Mouse (Mus musculus): ENCODE data around the gene Mast4.

The Mast4 gene

GRCm38 (mm10) chr13:103239654-103240053, 94.6 kb downstream of the Mast4 start:
- peak; percentile 64 for DNase-seq (ENCODE audit: low read depth)

GRCm38 (mm10) chr13:103238034-103238705, 96.1 kb downstream of the Mast4 start:
- DNase-seq (ENCODE audit: low read depth): no peak

GRCm38 (mm10) chr13:103232171-103232570, 102.1 kb downstream of the Mast4 start:
- DNase-seq (ENCODE audit: low read depth): no peak

- DNase-seq (ENCODE audit: low read depth): no peak
These were observed 105.2 kb downstream of the Mast4 start for GRCm38 (mm10) chr13:103229069-103229468.

GRCm38 (mm10) chr13:103225895-103226815, 108.1 kb downstream of the Mast4 start:
- DNase-seq (ENCODE audit: low read depth): peak; percentile 29

- no peak for DNase-seq (ENCODE audit: low read depth)
These were observed 108.9 kb downstream of the Mast4 start for GRCm38 (mm10) chr13:103225217-103225894.

GRCm38 (mm10) chr13:103220479-103221064, 113.7 kb downstream of the Mast4 start:
- DNase-seq (ENCODE audit: low read depth): no peak

GRCm38 (mm10) chr13:103219999-103220398, 114.3 kb downstream of the Mast4 start:
- peak; percentile 67 for DNase-seq (ENCODE audit: low read depth)

GRCm38 (mm10) chr13:103217486-103217885, 116.8 kb downstream of the Mast4 start:
- DNase-seq (ENCODE audit: low read depth): no peak

- no peak for DNase-seq (ENCODE audit: low read depth)
These were observed 119.8 kb downstream of the Mast4 start for GRCm38 (mm10) chr13:103214506-103214905.

GRCm38 (mm10) chr13:103211953-103212352, 122.3 kb downstream of the Mast4 start:
- DNase-seq (ENCODE audit: low read depth): peak; percentile 58

GRCm38 (mm10) chr13:103211501-103211941, 122.8 kb downstream of the Mast4 start:
- DNase-seq (ENCODE audit: low read depth): peak; percentile 75

- DNase-seq (ENCODE audit: low read depth): no peak
These were observed 123.6 kb downstream of the Mast4 start for GRCm38 (mm10) chr13:103210746-103211145.

GRCm38 (mm10) chr13:103207199-103207598, 127.1 kb downstream of the Mast4 start:
- DNase-seq (ENCODE audit: low read depth): no peak

GRCm38 (mm10) chr13:103206644-103207043, 127.7 kb downstream of the Mast4 start:
- DNase-seq (ENCODE audit: low read depth): no peak

GRCm38 (mm10) chr13:103205191-103205590, 129.1 kb downstream of the Mast4 start:
- DNase-seq (ENCODE audit: low read depth): no peak

- DNase-seq (ENCODE audit: low read depth): no peak
These were observed 130.9 kb downstream of the Mast4 start for GRCm38 (mm10) chr13:103203376-103203895.

- DNase-seq (ENCODE audit: low read depth): peak; percentile 26
These were observed 133.1 kb downstream of the Mast4 start for GRCm38 (mm10) chr13:103201016-103201760.

- no peak for DNase-seq (ENCODE audit: low read depth)
These were observed 134.3 kb downstream of the Mast4 start for GRCm38 (mm10) chr13:103199823-103200660.
